Mouse (Mus musculus): ENCODE results near the gene Ulk4. TPM values are rescaled to one million over a fixed set of nuclear protein-coding genes. Genes with fewer than 3 reads are reported as not detected.
A peak's percentile ranks its signal among the peaks of the same experiment; 100 is the strongest.

Ulk4 gene
- polyA plus RNA-seq, 1 experiment from 2014 or later, result 149 TPM

- Histone ChIP-seq H3K4me2 (no peak overlapping the region), H3K4me3 (no peak overlapping the region), H3K27ac (no peak overlapping the region), H3K9me3 (no peaks in the 10 kb centered on the region), H3K27me3 (no peaks in the 10 kb centered on the region), H3K36me3 (no peaks in the 10 kb centered on the region), H3K4me1 (peaks cover 9% of the 10 kb centered on the region), H3K9ac (no peak overlapping the region)
- no peak for ATAC-seq (ENCODE audit: borderline replicate concordance, extremely low read depth, low FRiP score, low TSS enrichment)
- WGBS, result 78% methylated on average over 6 of the region's 6 CpGs
These were observed 4.9 kb upstream of the Ulk4 start for GRCm38 (mm10) chr9:121281891-121282290.

GRCm38 (mm10) chr9:121279216-121279615 is 2.2 kb upstream of the Ulk4 start:
- Histone ChIP-seq H3K36me3 (no peaks in the 10 kb centered on the region), H3K4me1 (peaks cover 15% of the 10 kb centered on the region; the same call in 1 of the 2 replicates), H3K9ac (no peak overlapping the region), H3K4me2 (no peak overlapping the region), H3K4me3 (no peak overlapping the region), H3K27me3 (no peaks in the 10 kb centered on the region), H3K9me3 (no peaks in the 10 kb centered on the region), H3K27ac (no peak overlapping the region)
- whole genome bisulfite sequencing, result 83% methylated on average over 5 of the region's 5 CpGs
- no peak for ATAC-seq (ENCODE audit: borderline replicate concordance, extremely low read depth, low FRiP score, low TSS enrichment)

GRCm38 (mm10) chr9:121276745-121277117 is 266 bp downstream of the Ulk4 start:
- ATAC-seq (ENCODE audit: borderline replicate concordance, extremely low read depth, low FRiP score, low TSS enrichment), result no peak; the same call in 1 of the 2 replicates
- 11% methylated on average over 15 of the region's 15 CpGs for WGBS
- no peaks in the 10 kb centered on the region for H3K9me3 ChIP-seq

GRCm38 (mm10) chr9:121271561-121271960 is 5.4 kb downstream of the Ulk4 start:
- 36% methylated on average over 4 of the region's 4 CpGs for WGBS
- H3K9ac ChIP-seq, result no peak overlapping the region
- H3K4me2 ChIP-seq, result no peak overlapping the region
- no peaks in the 10 kb centered on the region for H3K9me3 ChIP-seq
- H3K27ac ChIP-seq, result no peak overlapping the region
- H3K4me3 ChIP-seq, result no peak overlapping the region
- no peaks in the 10 kb centered on the region for H3K27me3 ChIP-seq
- peaks cover 21% of the 10 kb centered on the region; the same call in 1 of the 2 replicates for H3K4me1 ChIP-seq
- ATAC-seq (ENCODE audit: borderline replicate concordance, extremely low read depth, low FRiP score, low TSS enrichment), result peak; percentile 72; the same call in 1 of the 2 replicates
- H3K36me3 ChIP-seq, result no peaks in the 10 kb centered on the region

More at GRCm38 (mm10) chr9:121276745-121277117, 266 bp downstream of the Ulk4 start:
- H3K27me3 ChIP-seq, result no peaks in the 10 kb centered on the region
- peak overlapping the region; percentile 51 for H3K9ac ChIP-seq
- no peak overlapping the region for H3K27ac ChIP-seq
- peaks cover 20% of the 10 kb centered on the region; the same call in 1 of the 2 replicates for H3K4me1 ChIP-seq
- H3K36me3 ChIP-seq, result no peaks in the 10 kb centered on the region
- peak overlapping the region; percentile 81 for H3K4me2 ChIP-seq
- peak overlapping the region; percentile 61 for H3K4me3 ChIP-seq

- H3K9ac ChIP-seq, result no peak overlapping the region
- no peak overlapping the region for H3K4me3 ChIP-seq
- no peak overlapping the region for H3K27ac ChIP-seq
- ATAC-seq (ENCODE audit: borderline replicate concordance, extremely low read depth, low FRiP score, low TSS enrichment), result no peak
- no peaks in the 10 kb centered on the region for H3K9me3 ChIP-seq
- H3K4me2 ChIP-seq, result no peak overlapping the region
- no peaks in the 10 kb centered on the region for H3K27me3 ChIP-seq
- peaks cover 16% of the 10 kb centered on the region; the same call in 1 of the 2 replicates for H3K4me1 ChIP-seq
- no peaks in the 10 kb centered on the region for H3K36me3 ChIP-seq
- WGBS, result 60% methylated on average over 1 of the region's 1 CpGs
These were observed 5.8 kb downstream of the Ulk4 start for GRCm38 (mm10) chr9:121271149-121271548.

- 71% methylated on average over 10 of the region's 10 CpGs for WGBS
- ATAC-seq (ENCODE audit: borderline replicate concordance, extremely low read depth, low FRiP score, low TSS enrichment), result no peak
- H3K9ac ChIP-seq, result no peak overlapping the region
- no peaks in the 10 kb centered on the region for H3K9me3 ChIP-seq
- H3K4me1 ChIP-seq, result no peaks in the 10 kb centered on the region
- H3K4me2 ChIP-seq, result no peak overlapping the region
- no peak overlapping the region for H3K4me3 ChIP-seq
- no peak overlapping the region for H3K27ac ChIP-seq
- no peaks in the 10 kb centered on the region for H3K27me3 ChIP-seq
- no peaks in the 10 kb centered on the region for H3K36me3 ChIP-seq
These were observed 11.7 kb downstream of the Ulk4 start for GRCm38 (mm10) chr9:121265307-121265706.

- Histone ChIP-seq H3K4me3 (no peak overlapping the region), H3K9me3 (no peaks in the 10 kb centered on the region), H3K4me1 (no peaks in the 10 kb centered on the region), H3K27ac (no peak overlapping the region), H3K27me3 (no peaks in the 10 kb centered on the region), H3K4me2 (no peak overlapping the region), H3K36me3 (no peaks in the 10 kb centered on the region), H3K9ac (no peak overlapping the region)
- no peak for ATAC-seq (ENCODE audit: borderline replicate concordance, extremely low read depth, low FRiP score, low TSS enrichment)
- 83% methylated on average over 9 of the region's 9 CpGs for WGBS
These were observed 19.9 kb downstream of the Ulk4 start for GRCm38 (mm10) chr9:121257106-121257505.

- Histone ChIP-seq H3K27me3 (no peaks in the 10 kb centered on the region), H3K9me3 (no peaks in the 10 kb centered on the region), H3K27ac (no peak overlapping the region), H3K4me3 (no peak overlapping the region), H3K4me2 (no peak overlapping the region), H3K9ac (no peak overlapping the region), H3K36me3 (no peaks in the 10 kb centered on the region), H3K4me1 (no peaks in the 10 kb centered on the region)
- no peak for ATAC-seq (ENCODE audit: borderline replicate concordance, extremely low read depth, low FRiP score, low TSS enrichment)
- 94% methylated on average over 13 of the region's 13 CpGs for WGBS
These were observed 22.2 kb downstream of the Ulk4 start for GRCm38 (mm10) chr9:121254761-121255160.

- H3K36me3 ChIP-seq, result no peaks in the 10 kb centered on the region
- no peak overlapping the region for H3K4me3 ChIP-seq
- no peak overlapping the region for H3K27ac ChIP-seq
- H3K9me3 ChIP-seq, result no peaks in the 10 kb centered on the region
- H3K4me2 ChIP-seq, result no peak overlapping the region
- WGBS, result 81% methylated on average over 2 of the region's 2 CpGs
- ATAC-seq (ENCODE audit: borderline replicate concordance, extremely low read depth, low FRiP score, low TSS enrichment), result no peak
- no peaks in the 10 kb centered on the region for H3K27me3 ChIP-seq
- no peaks in the 10 kb centered on the region for H3K4me1 ChIP-seq
- H3K9ac ChIP-seq, result no peak overlapping the region
These were observed 23.0 kb downstream of the Ulk4 start for GRCm38 (mm10) chr9:121253983-121254382.

GRCm38 (mm10) chr9:121250854-121251253 is 26.1 kb downstream of the Ulk4 start:
- H3K9me3 ChIP-seq, result no peaks in the 10 kb centered on the region
- H3K9ac ChIP-seq, result no peak overlapping the region
- WGBS, result 84% methylated on average over 11 of the region's 11 CpGs
- H3K4me3 ChIP-seq, result no peak overlapping the region
- no peaks in the 10 kb centered on the region for H3K4me1 ChIP-seq
- no peaks in the 10 kb centered on the region for H3K27me3 ChIP-seq
- no peaks in the 10 kb centered on the region for H3K36me3 ChIP-seq
- ATAC-seq (ENCODE audit: borderline replicate concordance, extremely low read depth, low FRiP score, low TSS enrichment), result no peak
- H3K4me2 ChIP-seq, result no peak overlapping the region
- H3K27ac ChIP-seq, result no peak overlapping the region

GRCm38 (mm10) chr9:121249805-121250204 is 27.2 kb downstream of the Ulk4 start:
- no peaks in the 10 kb centered on the region for H3K36me3 ChIP-seq
- 37% methylated on average over 14 of the region's 14 CpGs for WGBS
- H3K4me1 ChIP-seq, result no peaks in the 10 kb centered on the region
- no peaks in the 10 kb centered on the region for H3K27me3 ChIP-seq
- no peak overlapping the region for H3K27ac ChIP-seq
- no peaks in the 10 kb centered on the region for H3K9me3 ChIP-seq
- H3K4me3 ChIP-seq, result no peak overlapping the region
- ATAC-seq (ENCODE audit: borderline replicate concordance, extremely low read depth, low FRiP score, low TSS enrichment), result no peak
- no peak overlapping the region for H3K4me2 ChIP-seq
- H3K9ac ChIP-seq, result no peak overlapping the region

- H3K4me3 ChIP-seq, result no peak overlapping the region
- 56% methylated on average over 12 of the region's 12 CpGs for WGBS
- no peaks in the 10 kb centered on the region for H3K36me3 ChIP-seq
- H3K27ac ChIP-seq, result no peak overlapping the region
- H3K9ac ChIP-seq, result no peak overlapping the region
- no peak overlapping the region for H3K4me2 ChIP-seq
- no peaks in the 10 kb centered on the region for H3K9me3 ChIP-seq
- ATAC-seq (ENCODE audit: borderline replicate concordance, extremely low read depth, low FRiP score, low TSS enrichment), result 0 out of 2 replicates have a peak, but pooled peaks have one; percentile 55
- no peaks in the 10 kb centered on the region for H3K4me1 ChIP-seq
- no peaks in the 10 kb centered on the region for H3K27me3 ChIP-seq
These were observed 28.8 kb downstream of the Ulk4 start for GRCm38 (mm10) chr9:121247956-121248775.
